Mouse (Mus musculus) embryonic facial prominence, embryonic 15.5 days (tissue): ENCODE measurements at regions not wholly inside any gene's neighbourhood (a gene's known extent, or its start where the extent isn't known, plus 50 kb on each side); places are given as distances from the start of the nearest gene placed in this dataset.
"Not testable (repeated sequence)": the region's sequence is repeated elsewhere in the genome, so short reads cannot be mapped to it uniquely, and the experiment has no call there.

Experiments used
- ATAC-seq: fragments of 200-750 bp; cut with Nextera tagmentation; 2 replicates; pipeline ENCODE4 v1.8.0; 2017; ENCODE audit warnings: low read depth, moderate TSS enrichment; ENCODE audit not compliant: insufficient number of reproducible peaks, low FRiP score, low TSS enrichment
- H3K27ac ChIP-seq: fragments of 300-500 bp; sonication (generic); replicated peaks from 2 replicates; pipeline ENCODE4 v1.5.1; 2015; ENCODE audit warnings: mild to moderate bottlenecking, inconsistent platforms
- H3K27me3 ChIP-seq: fragments of 300-500 bp; sonication (generic); 2 replicates; pipeline ENCODE4 v1.6.1; 2015; ENCODE audit warnings: inconsistent platforms
- H3K36me3 ChIP-seq: fragments of 300-500 bp; sonication (generic); 2 replicates; pipeline ENCODE4 v1.6.1; 2015; ENCODE audit warnings: mild to moderate bottlenecking, inconsistent platforms
- H3K4me1 ChIP-seq: fragments of 300-500 bp; sonication (generic); 2 replicates; pipeline ENCODE4 v1.6.1; 2015; ENCODE audit warnings: inconsistent platforms
- H3K4me2 ChIP-seq: fragments of 300-500 bp; sonication (generic); replicated peaks from 2 replicates; pipeline ENCODE4 v1.6.1; 2015; ENCODE audit warnings: mild to moderate bottlenecking, inconsistent platforms
- H3K4me3 ChIP-seq: fragments of 300-500 bp; sonication (generic); replicated peaks from 2 replicates; pipeline ENCODE4 v1.5.1; 2015; ENCODE audit warnings: mild to moderate bottlenecking, inconsistent platforms
- H3K9ac ChIP-seq: fragments of 300-500 bp; sonication (generic); 2 replicates; pipeline ENCODE4 v1.6.1; 2015; ENCODE audit warnings: inconsistent platforms
- H3K9me3 ChIP-seq: fragments of 300-500 bp; sonication (generic); replicated peaks from 2 replicates; pipeline ENCODE4 v1.6.1; 2016; ENCODE audit warnings: inconsistent platforms
- WGBS: fragments of 180-500 bp; shearing (Covaris S2); methylation state at CpG from one replicate; pipeline ENCODE4 v1.1.7; 2015; 5-methylcytosine and 5-hydroxymethylcytosine counted together

GRCm38 (mm10) chr10:111642683-111643082, 136.6 kb downstream of the Phlda1 start:
- H3K4me2 ChIP-seq, result no peak overlapping the region
- H3K36me3 ChIP-seq, result no peaks in the 10 kb centered on the region
- H3K4me1 ChIP-seq, result 0 out of 2 replicates have a peak, but pooled peaks cover 4% of the 10 kb centered on the region
- H3K4me3 ChIP-seq, result no peak overlapping the region
- no peak for ATAC-seq
- no peak overlapping the region for H3K27ac ChIP-seq
- H3K9me3 ChIP-seq, result no peaks in the 10 kb centered on the region
- 45% methylated on average over 2 of the region's 2 CpGs for WGBS
- no peak overlapping the region for H3K9ac ChIP-seq
- no peaks in the 10 kb centered on the region for H3K27me3 ChIP-seq

- 73% methylated on average over 2 of the region's 2 CpGs for WGBS
- H3K36me3 ChIP-seq, H3K4me3 ChIP-seq, H3K9ac ChIP-seq, H3K27me3 ChIP-seq, H3K27ac ChIP-seq, H3K4me2 ChIP-seq, ATAC-seq, H3K9me3 ChIP-seq: not testable (repeated sequence)
- H3K4me1 ChIP-seq, result peaks cover 16% of the 10 kb centered on the region
These were observed 147.7 kb downstream of the Phlda1 start for GRCm38 (mm10) chr10:111653773-111654172.

- H3K4me2 ChIP-seq, result peak overlapping the region; percentile 26
- ATAC-seq, result 0 out of 2 replicates have a peak, but pooled peaks have one; percentile 61
- WGBS, result 37% methylated on average over 22 of the region's 22 CpGs
These were observed 148.5 kb downstream of the Phlda1 start for GRCm38 (mm10) chr10:111654364-111655226.

GRCm38 (mm10) chr10:111658828-111659227, 152.7 kb downstream of the Phlda1 start:
- Histone ChIP-seq H3K27me3 (no peaks in the 10 kb centered on the region), H3K4me2 (peak overlapping the region; percentile 24; the same call in 1 of the 2 replicates), H3K36me3 (no peaks in the 10 kb centered on the region), H3K4me3 (no peak overlapping the region; the same call in 1 of the 2 replicates), H3K4me1 (peaks cover 28% of the 10 kb centered on the region), H3K27ac (no peak overlapping the region), H3K9ac (no peak overlapping the region), H3K9me3 (no peaks in the 10 kb centered on the region)
- no peak for ATAC-seq
- 15% methylated on average over 9 of the region's 9 CpGs for WGBS

More at GRCm38 (mm10) chr10:111654364-111655226, 148.5 kb downstream of the Phlda1 start:
- peaks cover 22% of the 10 kb centered on the region for H3K4me1 ChIP-seq
- no peak overlapping the region for H3K27ac ChIP-seq
- H3K4me3 ChIP-seq, result no peak overlapping the region
- no peaks in the 10 kb centered on the region for H3K9me3 ChIP-seq
- no peak overlapping the region for H3K9ac ChIP-seq
- H3K27me3 ChIP-seq, result no peaks in the 10 kb centered on the region
- H3K36me3 ChIP-seq, result no peaks in the 10 kb centered on the region

- Histone ChIP-seq H3K4me1 (peaks cover 14% of the 10 kb centered on the region; the same call in 1 of the 2 replicates), H3K9me3 (no peaks in the 10 kb centered on the region), H3K4me2 (no peak overlapping the region), H3K9ac (no peak overlapping the region), H3K4me3 (no peak overlapping the region), H3K27ac (no peak overlapping the region), H3K36me3 (no peaks in the 10 kb centered on the region), H3K27me3 (no peaks in the 10 kb centered on the region)
- WGBS, result 90% methylated on average over 1 of the region's 1 CpGs
- ATAC-seq, result no peak
These were observed 156.6 kb downstream of the Phlda1 start for GRCm38 (mm10) chr10:111662665-111663064.

GRCm38 (mm10) chr10:111665834-111666233, 159.7 kb downstream of the Phlda1 start:
- WGBS, result 67% methylated on average over 14 of the region's 14 CpGs
- H3K9me3 ChIP-seq, result no peaks in the 10 kb centered on the region
- H3K4me1 ChIP-seq, result peaks cover 5% of the 10 kb centered on the region; the same call in 1 of the 2 replicates
- no peaks in the 10 kb centered on the region for H3K36me3 ChIP-seq
- no peaks in the 10 kb centered on the region for H3K27me3 ChIP-seq
- ATAC-seq, result no peak
- H3K27ac ChIP-seq, result no peak overlapping the region
- H3K4me3 ChIP-seq, result no peak overlapping the region
- H3K4me2 ChIP-seq, result no peak overlapping the region
- H3K9ac ChIP-seq, result no peak overlapping the region

GRCm38 (mm10) chr10:111666963-111667362, 160.9 kb downstream of the Phlda1 start:
- 88% methylated on average over 13 of the region's 13 CpGs for WGBS
- Histone ChIP-seq H3K9ac (no peak overlapping the region), H3K4me3 (no peak overlapping the region), H3K9me3 (no peaks in the 10 kb centered on the region), H3K4me1 (peaks cover 11% of the 10 kb centered on the region), H3K36me3 (no peaks in the 10 kb centered on the region), H3K27ac (no peak overlapping the region), H3K27me3 (no peaks in the 10 kb centered on the region), H3K4me2 (no peak overlapping the region)
- ATAC-seq, result no peak

GRCm38 (mm10) chr10:111668639-111669038, 162.6 kb downstream of the Phlda1 start:
- Histone ChIP-seq H3K9ac (no peak overlapping the region), H3K36me3 (no peaks in the 10 kb centered on the region), H3K27ac (no peak overlapping the region), H3K9me3 (no peaks in the 10 kb centered on the region), H3K4me3 (no peak overlapping the region), H3K27me3 (no peaks in the 10 kb centered on the region), H3K4me1 (peaks cover 20% of the 10 kb centered on the region), H3K4me2 (no peak overlapping the region)
- no peak for ATAC-seq
- 91% methylated on average over 1 of the region's 1 CpGs for WGBS

GRCm38 (mm10) chr10:111669658-111670057, 163.6 kb downstream of the Phlda1 start:
- Histone ChIP-seq H3K4me1 (peaks cover 23% of the 10 kb centered on the region), H3K4me2 (no peak overlapping the region), H3K27me3 (no peaks in the 10 kb centered on the region), H3K27ac (no peak overlapping the region), H3K9me3 (no peaks in the 10 kb centered on the region), H3K9ac (no peak overlapping the region), H3K4me3 (no peak overlapping the region), H3K36me3 (no peaks in the 10 kb centered on the region)
- ATAC-seq, result no peak
- 54% methylated on average over 6 of the region's 6 CpGs for WGBS

- Histone ChIP-seq H3K4me1 (peaks cover 23% of the 10 kb centered on the region), H3K9ac (no peak overlapping the region), H3K27me3 (no peaks in the 10 kb centered on the region), H3K4me3 (no peak overlapping the region), H3K9me3 (no peaks in the 10 kb centered on the region), H3K36me3 (no peaks in the 10 kb centered on the region), H3K27ac (0 out of 2 replicates have a peak overlapping the region, but pooled peaks have one; percentile 39), H3K4me2 (no peak overlapping the region)
- peak; percentile 60 for ATAC-seq
- 83% methylated on average over 14 of the region's 14 CpGs for WGBS
These were observed 164.6 kb downstream of the Phlda1 start for GRCm38 (mm10) chr10:111670666-111671065.

- Histone ChIP-seq H3K36me3 (no peaks in the 10 kb centered on the region), H3K4me2 (no peak overlapping the region), H3K9me3 (no peaks in the 10 kb centered on the region), H3K27me3 (no peaks in the 10 kb centered on the region), H3K27ac (peak overlapping the region; percentile 52), H3K4me1 (peaks cover 26% of the 10 kb centered on the region), H3K4me3 (no peak overlapping the region), H3K9ac (no peak overlapping the region)
- peak; percentile 75 for ATAC-seq
- WGBS, result 31% methylated on average over 12 of the region's 12 CpGs
These were observed 166.6 kb downstream of the Phlda1 start for GRCm38 (mm10) chr10:111672454-111673316.
